Mouse (Mus musculus): Measurements from ENCODE around the gene Yes1. TPM values are rescaled to one million over a fixed set of nuclear protein-coding genes. Genes with fewer than 3 reads are reported as not detected.
"Not testable (repeated sequence)": the region's sequence is repeated elsewhere in the genome, so short reads cannot be mapped to it uniquely, and the experiment has no call there.

Yes1 gene
- polyA plus RNA-seq, 1 experiment from 2014 or later = 20.6 TPM

GRCm38 (mm10) chr5:32728851-32729250 lies 117.9 kb downstream of the Yes1 start:
- no peak for ATAC-seq
- 90% methylated on average over 8 of the region's 8 CpGs for WGBS
- Histone ChIP-seq H3K4me1 (replicated peaks; ENCODE audit: control insufficient read depth, insufficient read depth, low read length) (no peaks in the 10 kb centered on the region), H3K27ac (ENCODE audit: low read length) (no peak overlapping the region), H3K27me3 (replicated peaks; ENCODE audit: control insufficient read depth, insufficient read depth, low read length) (no peaks in the 10 kb centered on the region), H3K4me3 (replicated peaks; ENCODE audit: low read length) (no peak overlapping the region), H3K9ac (replicated peaks; ENCODE audit: low read depth, low read length) (no peak overlapping the region), H3K4me2 (ENCODE audit: low read length) (no peak overlapping the region), H3K9me3 (ENCODE audit: control insufficient read depth, low read length) (no peaks in the 10 kb centered on the region), H3K36me3 (ENCODE audit: control insufficient read depth, insufficient read depth) (no peaks in the 10 kb centered on the region)

GRCm38 (mm10) chr5:32733892-32734291 lies 122.9 kb downstream of the Yes1 start:
- H3K4me3 ChIP-seq (replicated peaks; ENCODE audit: low read length); H3K36me3 ChIP-seq (ENCODE audit: control insufficient read depth, insufficient read depth); H3K27ac ChIP-seq (ENCODE audit: low read length); H3K9ac ChIP-seq (replicated peaks; ENCODE audit: low read depth, low read length); H3K4me1 ChIP-seq (replicated peaks; ENCODE audit: control insufficient read depth, insufficient read depth, low read length); H3K9me3 ChIP-seq (ENCODE audit: control insufficient read depth, low read length); H3K27me3 ChIP-seq (replicated peaks; ENCODE audit: control insufficient read depth, insufficient read depth, low read length); H3K4me2 ChIP-seq (ENCODE audit: low read length): not testable (repeated sequence)
- peak; percentile 23; the same call in 1 of the 2 replicates for ATAC-seq
- 96% methylated on average over 6 of the region's 6 CpGs for WGBS

DNA sequence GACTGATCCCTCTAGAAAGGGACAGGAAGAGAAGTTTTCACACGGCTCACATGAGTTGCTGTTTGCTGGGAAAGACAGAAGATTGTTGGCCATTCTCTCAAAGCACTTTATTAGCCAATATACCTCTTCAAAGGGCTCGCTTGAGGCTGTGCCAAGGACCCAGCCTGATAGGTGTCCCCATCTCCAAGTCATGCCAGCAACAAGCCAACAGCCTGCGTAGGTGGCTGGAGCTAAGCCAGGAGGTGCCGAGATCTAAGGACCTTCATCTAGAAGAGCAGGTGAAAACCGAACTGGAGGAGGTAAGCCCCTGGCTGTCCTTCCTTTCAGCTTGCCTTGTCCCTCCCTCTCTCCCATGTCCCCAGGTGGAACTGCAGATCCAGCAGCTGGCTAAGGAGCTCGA lies 124.8 kb downstream of the Yes1 start:
- Histone ChIP-seq H3K4me3 (replicated peaks; ENCODE audit: low read length) (no peak overlapping the region), H3K4me1 (replicated peaks; ENCODE audit: control insufficient read depth, insufficient read depth, low read length) (no peaks in the 10 kb centered on the region), H3K4me2 (ENCODE audit: low read length) (no peak overlapping the region), H3K36me3 (ENCODE audit: control insufficient read depth, insufficient read depth) (no peaks in the 10 kb centered on the region), H3K9me3 (ENCODE audit: control insufficient read depth, low read length) (no peaks in the 10 kb centered on the region), H3K27me3 (replicated peaks; ENCODE audit: control insufficient read depth, insufficient read depth, low read length) (no peaks in the 10 kb centered on the region), H3K9ac (replicated peaks; ENCODE audit: low read depth, low read length) (no peak overlapping the region), H3K27ac (ENCODE audit: low read length) (no peak overlapping the region)
- ATAC-seq = no peak
- WGBS = 87% methylated on average over 6 of the region's 6 CpGs

Other genes starting within 250 kb of the Yes1 start
- gene Ppp1cb, start 152.3 kb upstream of the Yes1 start, polyA plus RNA-seq (2015; fragmentation: Nextera tagmentation; extraction: Ambion mirVana) = 216 and 217 TPM in 2 replicates
- 105 and 106 TPM in 2 replicates for gene Pisd, start 174.5 kb downstream of the Yes1 start, polyA plus RNA-seq (2015; fragmentation: Nextera tagmentation; extraction: Ambion mirVana)
- not detected in 2 replicates for gene Gm20671, start 215.9 kb downstream of the Yes1 start, polyA plus RNA-seq (2015; fragmentation: Nextera tagmentation; extraction: Ambion mirVana)
- gene Prr14l, start 243.1 kb downstream of the Yes1 start, polyA plus RNA-seq (2015; fragmentation: Nextera tagmentation; extraction: Ambion mirVana) = 12.1 and 17.6 TPM in 2 replicates

All from forebrain, embryonic 16.5 days (tissue).